Comparison of ENCODE assay signal across 8 mouse cellular contexts in the genomic region with DNA sequence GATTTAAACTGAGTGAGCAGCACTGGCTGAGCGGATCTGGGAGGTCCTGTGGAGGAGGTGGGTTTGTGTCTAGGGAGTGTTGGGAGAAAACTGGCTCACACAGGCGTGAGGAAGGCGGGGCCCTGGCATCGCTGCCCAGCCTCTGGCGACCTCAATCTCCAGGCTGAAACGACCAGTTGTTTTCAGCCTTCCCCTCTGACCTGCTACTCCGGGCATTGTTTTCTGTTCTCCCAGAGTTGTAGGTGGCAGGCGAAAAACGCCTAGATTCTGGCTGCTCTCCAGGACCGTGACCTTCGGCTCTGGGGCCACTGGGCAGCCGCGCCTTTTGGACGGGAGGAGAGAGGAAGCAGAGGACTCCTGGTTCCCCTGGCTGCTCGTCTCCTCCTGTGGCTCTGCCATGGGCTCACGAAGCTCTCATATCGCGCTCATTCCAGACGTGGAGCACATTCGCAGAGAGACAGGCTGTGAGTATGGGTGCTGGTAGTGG. TPM values are rescaled to one million over a fixed set of nuclear protein-coding genes. Genes with fewer than 3 reads are reported as not detected.
A peak's percentile ranks its signal among the peaks of the same experiment; 100 is the strongest.
DNase-seq lines count a peak whose midpoint lies in the region; ATAC-seq and TF ChIP-seq lines count a peak whose summit lies in the region.

A gene (plus strand): TSS at position 182 of the 487 bp plus-strand sequence.

- H3K4me3 ChIP-seq in intestine, embryonic 16.5 days (ENCODE audit: low read length), result peak within 1 kb of the TSS; percentile 30
- H3K4me3 ChIP-seq in liver, embryonic 14.5 days (ENCODE audit: insufficient read depth in 1 of 2, low read depth in 2 of 2, low read length in 2 of 2), result no peak within 1 kb of the TSS; a peak in 1 of 4 replicates
- peak within 1 kb of the TSS; percentile 16; the same call in 1 of the 2 replicates for H3K4me3 ChIP-seq in neural tube, embryonic 15.5 days (replicated peaks)

- H3K27ac ChIP-seq in intestine, embryonic 16.5 days (ENCODE audit: low read length), result no peak within 1 kb of the TSS; the same call in 1 of the 2 replicates
- no peak within 1 kb of the TSS for H3K27ac ChIP-seq in liver, embryonic 14.5 days
- no peak within 1 kb of the TSS for H3K27ac ChIP-seq in neural tube, embryonic 15.5 days (replicated peaks)

- TF ChIP-seq EP300 in liver, embryonic 14.5 days (IDR thresholded peaks at IDR 0.05; ENCODE audit: low read depth), result no peak

- H3K4me2 ChIP-seq in intestine, embryonic 16.5 days (ENCODE audit: low read depth, low read length), result peak within 1 kb of the TSS; percentile 55
- peak within 1 kb of the TSS; percentile 23 for H3K4me2 ChIP-seq in liver, embryonic 14.5 days (ENCODE audit: low read depth)
- H3K4me2 ChIP-seq in neural tube, embryonic 15.5 days, result peak within 1 kb of the TSS; percentile 46

- peak within 1 kb of the TSS; percentile 58 for H3K9ac ChIP-seq in intestine, embryonic 16.5 days (ENCODE audit: low read depth, low read length)
- H3K9ac ChIP-seq in liver, embryonic 14.5 days (replicated peaks), result no peak within 1 kb of the TSS
- no peak within 1 kb of the TSS for H3K9ac ChIP-seq in neural tube, embryonic 15.5 days (replicated peaks)

- peak; percentile 66 for ATAC-seq in intestine, embryonic 16.5 days
- ATAC-seq in liver, embryonic 14.5 days (ENCODE audit: insufficient read depth), result no peak
- no peak for ATAC-seq in neural tube, embryonic 15.5 days (ENCODE audit: low FRiP score)

- H3K9me3 ChIP-seq in intestine, embryonic 16.5 days (ENCODE audit: control insufficient read depth, low read length), result no peaks in the 10 kb centered on the region
- no peaks in the 10 kb centered on the region for H3K9me3 ChIP-seq in liver, embryonic 14.5 days (ENCODE audit: control insufficient read depth, low read length)
- no peaks in the 10 kb centered on the region for H3K9me3 ChIP-seq in neural tube, embryonic 15.5 days (replicated peaks)

- no peak for TF ChIP-seq CTCF in liver, embryonic 14.5 days (IDR thresholded peaks at IDR 0.05; ENCODE audit: low read depth)

- H3K4me1 ChIP-seq in intestine, embryonic 16.5 days (ENCODE audit: control insufficient read depth, insufficient read depth, low read length), result peaks cover 3% of the 10 kb centered on the region; the same call in 1 of the 2 replicates
- no peaks in the 10 kb centered on the region for H3K4me1 ChIP-seq in liver, embryonic 14.5 days (replicated peaks; ENCODE audit: control insufficient read depth in 2 of 2, insufficient read depth in 2 of 2, low read length in 1 of 2)
- peaks cover 4% of the 10 kb centered on the region; the same call in 1 of the 2 replicates for H3K4me1 ChIP-seq in neural tube, embryonic 15.5 days

- WGBS in intestine, embryonic 16.5 days, result 20% methylated on average over 20 of the region's 20 CpGs
- WGBS in liver, embryonic 14.5 days (ENCODE audit: insufficient replicate concordance), result 20% methylated on average over 18 of the region's 20 CpGs
- WGBS in neural tube, embryonic 15.5 days, result 30% methylated on average over 20 of the region's 20 CpGs

- no peaks in the 10 kb centered on the region for H3K36me3 ChIP-seq in intestine, embryonic 16.5 days (ENCODE audit: control insufficient read depth, insufficient read depth, low read length)
- no peaks in the 10 kb centered on the region for H3K36me3 ChIP-seq in liver, embryonic 14.5 days (replicated peaks; ENCODE audit: control insufficient read depth, insufficient read depth, low read depth)
- H3K36me3 ChIP-seq in neural tube, embryonic 15.5 days, result no peaks in the 10 kb centered on the region

- peak; percentile 13 for DNase-seq in layer of hippocampus, adult 11-12 months (ENCODE audit: low spot score)
- no peak for DNase-seq in layer of hippocampus, postnatal 25 days (ENCODE audit: extremely low spot score in 1 of 2, low spot score in 1 of 2)
- peak; percentile 96 for DNase-seq in heart, adult 11 months
- no peak for DNase-seq in liver, embryonic 14.5 days (ENCODE audit: low read depth in 3 of 3, low spot score in 3 of 3)
- no peak for DNase-seq in right cerebral cortex, postnatal 4 days
- DNase-seq in left cerebral cortex, adult 11 months (ENCODE audit: low spot score), result no peak

- H3K27me3 ChIP-seq in intestine, embryonic 16.5 days (replicated peaks; ENCODE audit: control insufficient read depth, insufficient read depth, low read length), result no peaks in the 10 kb centered on the region
- H3K27me3 ChIP-seq in liver, embryonic 14.5 days (ENCODE audit: control insufficient read depth, insufficient read depth, low read length), result no peaks in the 10 kb centered on the region
- no peaks in the 10 kb centered on the region for H3K27me3 ChIP-seq in neural tube, embryonic 15.5 days (replicated peaks)

RNA-seq across cellular contexts. Expression of the gene that starts here (rescaled TPM):
- 1 to 10 TPM; 2.7 to 2.8 TPM for total RNA-seq in layer of hippocampus, postnatal 25 days (2021)
- polyA plus RNA-seq in intestine, embryonic 16.5 days (2015; fragmentation: Nextera tagmentation; extraction: Ambion mirVana), result 9.6 and 10.1 TPM in 2 replicates
- 1.2 and 1.4 TPM in 2 replicates for polyA plus RNA-seq in liver, embryonic 14.5 days (2012; rRNA removed)
- 0.50 and 0.71 TPM in 2 replicates for polyA plus RNA-seq in liver, embryonic 14.5 days (2014; fragmentation: Nextera tagmentation; extraction: Ambion mirVana)
- polyA plus RNA-seq in neural tube, embryonic 15.5 days (2015; fragmentation: Nextera tagmentation; extraction: Ambion mirVana), result 0.64 and 1.5 TPM in 2 replicates

Comparison
In these comparisons a context has a peak if more than half of its experiments do, and no peak if none do; other contexts are left out.
1. DNase-seq: peak in layer of hippocampus, adult 11-12 months (single experiment) and heart, adult 11 months (single experiment); none in layer of hippocampus, postnatal 25 days (0 of 2), liver, embryonic 14.5 days (0 of 3), right cerebral cortex, postnatal 4 days (single experiment) and left cerebral cortex, adult 11 months (single experiment).
2. H3K4me3 ChIP-seq: peak in intestine, embryonic 16.5 days (single experiment) and neural tube, embryonic 15.5 days (single experiment); none in liver, embryonic 14.5 days (0 of 2).
3. Peak in every context shown above with its lines, with median percentiles within 50 percentile points of each other: H3K4me2 ChIP-seq.